Mouse (Mus musculus): ENCODE data around the gene Sidt1.
A peak's percentile ranks its signal among the peaks of the same experiment; 100 is the strongest.

Gene Sidt1

GRCm38 (mm10) chr16:44349801-44350397, 16.9 kb upstream of the Sidt1 start:
- no peak for TF ChIP-seq CTCF (conservative IDR thresholded peaks at IDR 0.05; ENCODE audit: low read length)
- no peak for TF ChIP-seq NANOG (IDR thresholded peaks at IDR 0.05; ENCODE audit: borderline replicate concordance, low read length)
- no peak for TF ChIP-seq POU5F1 (IDR thresholded peaks at IDR 0.05; ENCODE audit: borderline replicate concordance, low read length)
- H3K4me3 ChIP-seq (replicated peaks; ENCODE audit: low read length): no peak overlapping the region
- peaks cover 31% of the 10 kb centered on the region for H3K4me1 ChIP-seq (replicated peaks; ENCODE audit: low read depth, low read length)
- H3K27me3 ChIP-seq (ENCODE audit: insufficient read depth, low read length): no peaks in the 10 kb centered on the region
- no peaks in the 10 kb centered on the region for H3K36me3 ChIP-seq (ENCODE audit: insufficient read depth, low read length)
- H3K9me3 ChIP-seq (ENCODE audit: low read length): no peaks in the 10 kb centered on the region

GRCm38 (mm10) chr16:44347071-44347901, 14.3 kb upstream of the Sidt1 start, which contains the start of gene Spice1:
TSS of gene Spice1 (plus strand) at chr16:44347121.
- Histone ChIP-seq H3K27me3 (ENCODE audit: insufficient read depth, low read length) (no peaks in the 10 kb centered on the region), H3K36me3 (ENCODE audit: insufficient read depth, low read length) (no peaks in the 10 kb centered on the region), H3K9me3 (ENCODE audit: low read length) (no peaks in the 10 kb centered on the region), H3K4me3 (replicated peaks; ENCODE audit: low read length) (peak within 1 kb of the TSS; percentile 95), H3K4me1 (replicated peaks; ENCODE audit: low read depth, low read length) (peaks cover 31% of the 10 kb centered on the region)
- TF ChIP-seq CTCF (conservative IDR thresholded peaks at IDR 0.05; ENCODE audit: low read length) (no peak), NANOG (IDR thresholded peaks at IDR 0.05; ENCODE audit: borderline replicate concordance, low read length) (no peak), POU5F1 (IDR thresholded peaks at IDR 0.05; ENCODE audit: borderline replicate concordance, low read length) (no peak)

- peaks cover 7% of the 10 kb centered on the region for H3K4me1 ChIP-seq (replicated peaks; ENCODE audit: low read depth, low read length)
Observed at GRCm38 (mm10) chr16:44337541-44337940, 4.5 kb upstream of the Sidt1 start.

GRCm38 (mm10) chr16:44331995-44332860, 768 bp downstream of the Sidt1 start:
- H3K4me1 ChIP-seq (replicated peaks; ENCODE audit: low read depth, low read length): peaks cover 24% of the 10 kb centered on the region
- no peaks in the 10 kb centered on the region for H3K36me3 ChIP-seq (ENCODE audit: insufficient read depth, low read length)
- peaks cover 52% of the 10 kb centered on the region for H3K27me3 ChIP-seq (ENCODE audit: insufficient read depth, low read length)
- no peaks in the 10 kb centered on the region for H3K9me3 ChIP-seq (ENCODE audit: low read length)
- TF ChIP-seq POU5F1 (IDR thresholded peaks at IDR 0.05; ENCODE audit: borderline replicate concordance, low read length): no peak
- no peak for TF ChIP-seq CTCF (conservative IDR thresholded peaks at IDR 0.05; ENCODE audit: low read length)
- TF ChIP-seq NANOG (IDR thresholded peaks at IDR 0.05; ENCODE audit: borderline replicate concordance, low read length): no peak
- H3K4me3 ChIP-seq (replicated peaks; ENCODE audit: low read length): peak overlapping the region; percentile 81

More at GRCm38 (mm10) chr16:44337541-44337940, 4.5 kb upstream of the Sidt1 start:
- Histone ChIP-seq H3K4me3 (replicated peaks; ENCODE audit: low read length) (no peak overlapping the region), H3K27me3 (ENCODE audit: insufficient read depth, low read length) (peaks cover 31% of the 10 kb centered on the region), H3K9me3 (ENCODE audit: low read length) (peaks cover 21% of the 10 kb centered on the region), H3K36me3 (ENCODE audit: insufficient read depth, low read length) (no peaks in the 10 kb centered on the region)
- no peak for TF ChIP-seq POU5F1 (IDR thresholded peaks at IDR 0.05; ENCODE audit: borderline replicate concordance, low read length)
- TF ChIP-seq NANOG (IDR thresholded peaks at IDR 0.05; ENCODE audit: borderline replicate concordance, low read length): no peak
- TF ChIP-seq CTCF (conservative IDR thresholded peaks at IDR 0.05; ENCODE audit: low read length): no peak

- H3K36me3 ChIP-seq (ENCODE audit: insufficient read depth, low read length): no peaks in the 10 kb centered on the region
- H3K27me3 ChIP-seq (ENCODE audit: insufficient read depth, low read length): peaks cover 52% of the 10 kb centered on the region
- peak overlapping the region; percentile 81 for H3K4me3 ChIP-seq (replicated peaks; ENCODE audit: low read length)
- H3K4me1 ChIP-seq (replicated peaks; ENCODE audit: low read depth, low read length): peaks cover 24% of the 10 kb centered on the region
- H3K9me3 ChIP-seq (ENCODE audit: low read length): no peaks in the 10 kb centered on the region
- no peak for TF ChIP-seq NANOG (IDR thresholded peaks at IDR 0.05; ENCODE audit: borderline replicate concordance, low read length)
- TF ChIP-seq POU5F1 (IDR thresholded peaks at IDR 0.05; ENCODE audit: borderline replicate concordance, low read length): no peak
- no peak for TF ChIP-seq CTCF (conservative IDR thresholded peaks at IDR 0.05; ENCODE audit: low read length)
Observed at GRCm38 (mm10) chr16:44331671-44331994, 1.4 kb downstream of the Sidt1 start.

- Histone ChIP-seq H3K4me3 (replicated peaks; ENCODE audit: low read length) (no peak overlapping the region), H3K9me3 (ENCODE audit: low read length) (no peaks in the 10 kb centered on the region), H3K27me3 (ENCODE audit: insufficient read depth, low read length) (peaks cover 49% of the 10 kb centered on the region), H3K4me1 (replicated peaks; ENCODE audit: low read depth, low read length) (peaks cover 24% of the 10 kb centered on the region), H3K36me3 (ENCODE audit: insufficient read depth, low read length) (no peaks in the 10 kb centered on the region)
- no peak for TF ChIP-seq NANOG (IDR thresholded peaks at IDR 0.05; ENCODE audit: borderline replicate concordance, low read length)
- TF ChIP-seq POU5F1 (IDR thresholded peaks at IDR 0.05; ENCODE audit: borderline replicate concordance, low read length): no peak
- no peak for TF ChIP-seq CTCF (conservative IDR thresholded peaks at IDR 0.05; ENCODE audit: low read length)
Observed at GRCm38 (mm10) chr16:44331154-44331553, 1.8 kb downstream of the Sidt1 start.

GRCm38 (mm10) chr16:44330657-44331056, 2.3 kb downstream of the Sidt1 start:
- Histone ChIP-seq H3K27me3 (ENCODE audit: insufficient read depth, low read length) (peaks cover 47% of the 10 kb centered on the region), H3K4me1 (replicated peaks; ENCODE audit: low read depth, low read length) (peaks cover 24% of the 10 kb centered on the region), H3K9me3 (ENCODE audit: low read length) (no peaks in the 10 kb centered on the region), H3K4me3 (replicated peaks; ENCODE audit: low read length) (no peak overlapping the region), H3K36me3 (ENCODE audit: insufficient read depth, low read length) (no peaks in the 10 kb centered on the region)
- TF ChIP-seq POU5F1 (IDR thresholded peaks at IDR 0.05; ENCODE audit: borderline replicate concordance, low read length) (no peak), CTCF (conservative IDR thresholded peaks at IDR 0.05; ENCODE audit: low read length) (peak; percentile 82)

- Histone ChIP-seq H3K27me3 (ENCODE audit: insufficient read depth, low read length) (peaks cover 31% of the 10 kb centered on the region), H3K4me3 (replicated peaks; ENCODE audit: low read length) (no peak overlapping the region), H3K9me3 (ENCODE audit: low read length) (no peaks in the 10 kb centered on the region), H3K4me1 (replicated peaks; ENCODE audit: low read depth, low read length) (peaks cover 28% of the 10 kb centered on the region), H3K36me3 (ENCODE audit: insufficient read depth, low read length) (no peaks in the 10 kb centered on the region)
- TF ChIP-seq POU5F1 (IDR thresholded peaks at IDR 0.05; ENCODE audit: borderline replicate concordance, low read length) (no peak), NANOG (IDR thresholded peaks at IDR 0.05; ENCODE audit: borderline replicate concordance, low read length) (no peak), CTCF (conservative IDR thresholded peaks at IDR 0.05; ENCODE audit: low read length) (no peak)
Observed at GRCm38 (mm10) chr16:44328644-44329043, 4.4 kb downstream of the Sidt1 start.

All from E14TG2a.4 (cell line).